Mouse (Mus musculus) myocyte (in vitro differentiated cells): Measurements from ENCODE around the gene Pimreg. TPM values are rescaled to one million over a fixed set of nuclear protein-coding genes. Genes with fewer than 3 reads are reported as not detected.
A peak's percentile ranks its signal among the peaks of the same experiment; 100 is the strongest.

Source experiments
- H3K27me3 ChIP-seq: one replicate; pipeline ENCODE4 v1.6.1; 2011; ENCODE audit not compliant: control insufficient read depth, insufficient read depth, insufficient read length
- H3K36me3 ChIP-seq: one replicate; pipeline ENCODE4 v1.6.1; 2011; ENCODE audit not compliant: control insufficient read depth, insufficient read depth
- H3K4me2 ChIP-seq: one replicate; pipeline ENCODE4 v1.6.1; 2011; ENCODE audit warnings: low read depth, control low read depth
- H3K4me3 ChIP-seq: one replicate; pipeline ENCODE4 v1.5.1; 2011; ENCODE audit warnings: mild to moderate bottlenecking, control low read depth, moderate library complexity
- H3K79me2 ChIP-seq: one replicate; pipeline ENCODE4 v1.6.1; 2011; ENCODE audit not compliant: control insufficient read depth, insufficient read depth
- H3ac ChIP-seq: one replicate; pipeline ENCODE4 v1.6.1; 2011; ENCODE audit not compliant: control insufficient read depth, insufficient read length
- CEBPB ChIP-seq: IDR thresholded peaks from 2 replicates; pipeline ENCODE4 v1.6.1; 2011; ENCODE audit warnings: mild to moderate bottlenecking, moderate library complexity; ENCODE audit not compliant: poor library complexity, insufficient read depth, severe bottlenecking
- E2F4 ChIP-seq: IDR thresholded peaks from one replicate; pipeline ENCODE4 v1.6.1; 2011; ENCODE audit warnings: mild to moderate bottlenecking, control low read depth, moderate library complexity; ENCODE audit not compliant: insufficient read depth
- MAX ChIP-seq: IDR thresholded peaks from one replicate; pipeline ENCODE4 v1.6.1; 2011; ENCODE audit warnings: low read depth, mild to moderate bottlenecking, control low read depth
- MYOD1 ChIP-seq, 3 experiments: IDR thresholded peaks; one replicate each; pipeline ENCODE4 v1.6.1; 2011; ENCODE audit warnings: control low read depth in 2 of 3, low read depth in 2 of 3, mild to moderate bottlenecking in 2 of 3, moderate library complexity in 1 of 3; ENCODE audit not compliant: insufficient read length in 2 of 3, control insufficient read depth in 1 of 3
- MYOG ChIP-seq, 3 experiments: IDR thresholded peaks; one replicate each; pipeline ENCODE4 v1.6.1; 2011; ENCODE audit warnings: control low read depth in 2 of 3, low read depth in 2 of 3, mild to moderate bottlenecking in 2 of 3; ENCODE audit not compliant: insufficient read length in 2 of 3, control insufficient read depth in 1 of 3, insufficient read depth in 1 of 3
- POLR2A ChIP-seq: IDR thresholded peaks from one replicate; pipeline ENCODE4 v1.6.1; 2011; ENCODE audit warnings: low read depth, mild to moderate bottlenecking, control low read depth, moderate library complexity; ENCODE audit not compliant: insufficient read length
- POLR2AphosphoS2 ChIP-seq: IDR thresholded peaks from one replicate; pipeline ENCODE4 v1.6.1; 2011; ENCODE audit warnings: low read depth, control low read depth; ENCODE audit not compliant: insufficient read length
- REST ChIP-seq: IDR thresholded peaks from one replicate; pipeline ENCODE4 v1.6.1; 2011; ENCODE audit warnings: mild to moderate bottlenecking, control low read depth, moderate library complexity; ENCODE audit not compliant: insufficient read depth, insufficient read length
- SRF ChIP-seq: IDR thresholded peaks from one replicate; pipeline ENCODE4 v1.6.1; 2011; ENCODE audit warnings: low read depth; ENCODE audit not compliant: control insufficient read depth, insufficient read length
- TCF12 ChIP-seq: IDR thresholded peaks from one replicate; pipeline ENCODE4 v1.6.1; 2011; ENCODE audit warnings: mild to moderate bottlenecking, control low read depth; ENCODE audit not compliant: poor library complexity, insufficient read depth, severe bottlenecking
- TCF3 ChIP-seq: IDR thresholded peaks from one replicate; pipeline ENCODE4 v1.6.1; 2011; ENCODE audit warnings: low read depth, control low read depth; ENCODE audit not compliant: insufficient read length
- USF1 ChIP-seq: IDR thresholded peaks from one replicate; pipeline ENCODE4 v1.6.1; 2011; ENCODE audit warnings: low read depth, mild to moderate bottlenecking, control low read depth, moderate library complexity
- polyA plus RNA-seq: library from polyadenylated mRNA; unstranded; fragments of >200 nt; fragmentation: generic; extraction: Trizol; gene quantifications from one replicate; pipeline ENCODE4 v1.2.1, GENCODE M21; 2012; ENCODE audit warnings: missing spikeins

Gene Pimreg
- polyA plus RNA-seq, 1 experiment: 77.9 TPM

- TF ChIP-seq MAX (no peak), MYOG (IDR thresholded peaks at IDR 0.05; ENCODE audit: control insufficient read depth in 1 of 3, insufficient read depth in 1 of 3, insufficient read length in 2 of 3, low read depth in 2 of 3) (peak in 2 of 3 experiments; percentile 45 to 76), MYOD1 (IDR thresholded peaks at IDR 0.05; ENCODE audit: control insufficient read depth in 1 of 3, insufficient read length in 2 of 3, low read depth in 2 of 3) (peak in 2 of 3 experiments; percentile 66 to 74), CEBPB (no peak), POLR2A (no peak)
- H3K4me2 ChIP-seq: no peak overlapping the region
- H3K79me2 ChIP-seq: no peaks in the 10 kb centered on the region
- no peaks in the 10 kb centered on the region for H3K36me3 ChIP-seq
- H3K4me3 ChIP-seq: no peak overlapping the region
- H3ac ChIP-seq: no peak overlapping the region
- peaks cover 4% of the 10 kb centered on the region for H3K27me3 ChIP-seq
Observed at GRCm38 (mm10) chr11:72061093-72061620, 19.3 kb downstream of the Pimreg start.

DNA sequence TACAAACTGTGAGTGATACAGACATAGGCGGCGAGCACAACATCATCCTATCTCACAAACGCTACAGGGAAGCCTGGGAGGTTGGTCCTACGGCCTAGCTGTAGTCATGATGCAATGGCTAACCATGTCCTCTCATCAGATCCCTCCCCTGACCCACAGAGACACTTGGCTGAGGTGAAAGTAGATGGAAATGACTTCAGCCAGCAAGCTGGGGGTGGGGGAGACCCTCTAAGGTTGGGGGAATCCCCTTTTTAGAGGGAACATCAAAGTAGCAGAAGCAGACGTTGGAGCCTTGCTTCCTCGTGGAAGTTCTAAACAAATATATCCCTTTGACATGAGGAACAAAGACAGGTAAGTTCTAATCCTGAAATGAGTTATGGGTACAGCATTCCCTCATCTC, 22.6 kb downstream of the Pimreg start:
- no peaks in the 10 kb centered on the region for H3K79me2 ChIP-seq
- H3K27me3 ChIP-seq: no peaks in the 10 kb centered on the region
- no peaks in the 10 kb centered on the region for H3K36me3 ChIP-seq
- TF ChIP-seq TCF3 (no peak), MYOD1 (IDR thresholded peaks at IDR 0.05; ENCODE audit: control insufficient read depth in 1 of 3, insufficient read length in 2 of 3, low read depth in 2 of 3) (no peak), SRF (no peak), CEBPB (no peak), POLR2A (no peak), POLR2AphosphoS2 (no peak), MYOG (IDR thresholded peaks at IDR 0.05; ENCODE audit: control insufficient read depth in 1 of 3, insufficient read depth in 1 of 3, insufficient read length in 2 of 3, low read depth in 2 of 3) (no peak), MAX (no peak)
- no peak overlapping the region for H3ac ChIP-seq
- no peak overlapping the region for H3K4me3 ChIP-seq
- no peak overlapping the region for H3K4me2 ChIP-seq

GRCm38 (mm10) chr11:72065103-72065502, 23.3 kb downstream of the Pimreg start:
- Histone ChIP-seq H3K4me3 (no peak overlapping the region), H3K27me3 (no peaks in the 10 kb centered on the region), H3K4me2 (no peak overlapping the region), H3ac (no peak overlapping the region), H3K36me3 (no peaks in the 10 kb centered on the region), H3K79me2 (no peaks in the 10 kb centered on the region)
- no peak for TF ChIP-seq TCF3
- no peak for TF ChIP-seq TCF12
- TF ChIP-seq POLR2A: no peak
- TF ChIP-seq MYOG (IDR thresholded peaks at IDR 0.05; ENCODE audit: control insufficient read depth in 1 of 3, insufficient read depth in 1 of 3, insufficient read length in 2 of 3, low read depth in 2 of 3): no peak
- no peak for TF ChIP-seq SRF
- no peak for TF ChIP-seq MAX
- no peak for TF ChIP-seq POLR2AphosphoS2
- TF ChIP-seq MYOD1 (IDR thresholded peaks at IDR 0.05; ENCODE audit: control insufficient read depth in 1 of 3, insufficient read length in 2 of 3, low read depth in 2 of 3): no peak
- no peak for TF ChIP-seq E2F4
- no peak for TF ChIP-seq USF1
- TF ChIP-seq REST: no peak

DNA sequence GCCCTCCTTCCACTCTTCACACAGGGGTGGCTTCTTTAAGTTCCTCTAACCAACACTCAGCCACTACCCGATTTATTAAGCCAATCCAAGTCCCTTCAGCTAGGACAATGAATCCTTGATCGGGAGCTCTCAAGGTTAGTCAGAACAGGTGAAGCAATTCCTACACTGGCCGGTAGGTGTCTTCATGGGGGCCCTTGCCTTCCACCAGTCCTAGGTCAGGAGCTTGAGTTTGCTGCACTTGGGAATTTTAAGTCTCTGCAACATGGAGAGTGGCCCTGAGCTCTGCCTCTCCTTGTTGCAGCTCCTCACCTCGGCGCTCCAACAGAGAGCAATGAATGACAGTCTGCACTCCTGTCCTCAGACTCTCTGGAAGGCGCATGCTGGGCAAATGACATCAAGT, 24.5 kb downstream of the Pimreg start:
- no peak overlapping the region for H3K4me2 ChIP-seq
- H3K36me3 ChIP-seq: no peaks in the 10 kb centered on the region
- no peak overlapping the region for H3ac ChIP-seq
- TF ChIP-seq TCF3: no peak
- no peak for TF ChIP-seq USF1
- TF ChIP-seq MAX: no peak
- no peak for TF ChIP-seq POLR2AphosphoS2
- no peak for TF ChIP-seq POLR2A
- TF ChIP-seq MYOG (IDR thresholded peaks at IDR 0.05; ENCODE audit: control insufficient read depth in 1 of 3, insufficient read depth in 1 of 3, insufficient read length in 2 of 3, low read depth in 2 of 3): no peak
- TF ChIP-seq CEBPB: no peak
- TF ChIP-seq E2F4: no peak
- no peak for TF ChIP-seq REST
- no peak for TF ChIP-seq MYOD1 (IDR thresholded peaks at IDR 0.05; ENCODE audit: control insufficient read depth in 1 of 3, insufficient read length in 2 of 3, low read depth in 2 of 3)
- TF ChIP-seq SRF: no peak
- no peak for TF ChIP-seq TCF12
- no peaks in the 10 kb centered on the region for H3K27me3 ChIP-seq
- H3K4me3 ChIP-seq: no peak overlapping the region
- no peaks in the 10 kb centered on the region for H3K79me2 ChIP-seq

DNA sequence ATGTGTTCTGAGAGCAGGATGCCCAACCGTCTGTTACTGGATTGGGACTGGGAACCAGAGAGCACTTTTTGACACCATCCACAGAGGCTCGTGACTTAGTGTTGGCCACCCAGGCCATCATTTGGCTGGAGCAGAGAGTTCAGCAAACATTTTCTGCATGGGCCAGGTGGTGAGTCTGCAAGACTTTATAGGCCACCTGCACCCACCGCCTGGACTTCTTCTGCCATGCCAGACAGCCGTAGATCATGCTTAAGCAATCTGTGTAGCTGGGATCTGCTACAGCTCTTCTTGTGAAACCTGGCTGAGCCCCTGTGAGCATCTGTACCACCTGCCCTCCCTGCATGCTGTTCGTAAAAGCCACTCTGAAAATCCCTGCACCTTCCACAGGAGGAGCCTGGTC, 25.5 kb downstream of the Pimreg start:
- Histone ChIP-seq H3K4me3 (no peak overlapping the region), H3K79me2 (no peaks in the 10 kb centered on the region), H3K36me3 (no peaks in the 10 kb centered on the region), H3K4me2 (no peak overlapping the region), H3K27me3 (no peaks in the 10 kb centered on the region), H3ac (no peak overlapping the region)
- TF ChIP-seq MYOD1 (IDR thresholded peaks at IDR 0.05; ENCODE audit: control insufficient read depth in 1 of 3, insufficient read length in 2 of 3, low read depth in 2 of 3): no peak
- TF ChIP-seq POLR2A: no peak
